19 mouse cellular contexts compared by ENCODE assay signal in the genomic region with DNA sequence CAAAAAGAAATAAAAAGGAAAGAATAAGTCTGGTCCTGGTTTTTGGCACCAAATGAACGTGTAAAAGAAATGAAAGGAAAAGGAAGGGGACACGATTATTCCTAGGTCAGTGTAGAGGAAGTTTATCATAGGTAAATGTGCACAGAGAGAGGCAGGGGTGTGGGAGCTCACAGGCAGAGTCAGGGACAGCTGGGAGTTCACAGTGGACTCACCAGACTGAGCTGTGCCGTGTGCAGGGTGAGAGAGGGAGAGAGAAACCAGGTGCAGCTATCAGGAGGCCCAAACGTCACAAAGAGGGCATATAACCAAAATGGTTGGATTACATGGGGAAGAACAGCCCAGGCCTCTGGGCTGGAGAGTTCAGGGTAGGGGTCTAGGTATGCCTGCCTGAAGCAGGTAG.
"Had no signal": no experiment of that assay in that cellular context is flagged by ENCODE, and none has a peak within 500 bp of the region (broad histone marks: within the 10 kb centered on the region; RNA-seq: fewer than 3 reads in every experiment).

No protein-coding gene starts in this region.

- H3K27me3 ChIP-seq: limb, embryonic 12.5 days; limb, embryonic 15.5 days; lung, embryonic 15.5 days; megakaryocyte, embryonic 14.5 days; midbrain, embryonic 13.5 days; neural tube, embryonic 12.5 days had no signal

- H3K27ac ChIP-seq: limb, embryonic 12.5 days; limb, embryonic 15.5 days; lung, embryonic 15.5 days; midbrain, embryonic 10.5 days; midbrain, embryonic 13.5 days; neural tube, embryonic 12.5 days had no signal

- H3K36me3 ChIP-seq: lung, embryonic 15.5 days; midbrain, embryonic 13.5 days; neural tube, embryonic 12.5 days had no signal

- H3K4me2 ChIP-seq: limb, embryonic 12.5 days; limb, embryonic 15.5 days; lung, embryonic 15.5 days; midbrain, embryonic 13.5 days; neural tube, embryonic 12.5 days had no signal

- H3K9me3 ChIP-seq: limb, embryonic 15.5 days; lung, embryonic 15.5 days; midbrain, embryonic 13.5 days; neural tube, embryonic 12.5 days had no signal

- H3K4me3 ChIP-seq: limb, embryonic 12.5 days; limb, embryonic 15.5 days; lung, embryonic 15.5 days; megakaryocyte, embryonic 14.5 days; midbrain, embryonic 10.5 days; midbrain, embryonic 13.5 days; neural tube, embryonic 12.5 days had no signal

- H3K9ac ChIP-seq: limb, embryonic 12.5 days; limb, embryonic 15.5 days; lung, embryonic 15.5 days; midbrain, embryonic 13.5 days; neural tube, embryonic 12.5 days had no signal

- DNase-seq: kidney, adult 18-20 months; kidney, adult 9 months; kidney, postnatal 14 days; kidney, postnatal 4 days; left cerebral cortex, postnatal 4 days; lung, adult 18-20 months; lung, postnatal 10 days; lung, postnatal 36 days; retina, postnatal 1 day; right cerebral cortex, postnatal 25 days; spleen, adult 18-20 months; thymus, adult 18-20 months had no signal

- ATAC-seq: midbrain, embryonic 13.5 days had no signal
